Mouse (Mus musculus) limb, embryonic 14.5 days (tissue): ENCODE measurements around the gene Tm9sf1. TPM values are rescaled to one million over a fixed set of nuclear protein-coding genes. Genes with fewer than 3 reads are reported as not detected.

Experiments
- ATAC-seq: fragments of 200-750 bp; cut with Nextera tagmentation; 2 replicates; pipeline ENCODE4 v1.8.0; 2017; ENCODE audit warnings: low read depth, moderate number of reproducible peaks, moderate TSS enrichment; ENCODE audit not compliant: low FRiP score
- DNase-seq: peaks from one replicate; pipeline ENCODE4 v3.0.0-alpha.2; 2015; ENCODE audit warnings: low spot score
- H3K27ac ChIP-seq: fragments of 300-500 bp; sonication (generic); replicated peaks from 2 replicates; pipeline ENCODE4 v1.5.1; 2014; ENCODE audit warnings: low read depth, mild to moderate bottlenecking, low read length, moderate library complexity, mixed read lengths
- H3K27me3 ChIP-seq: fragments of 300-500 bp; sonication (generic); 2 replicates; pipeline ENCODE4 v1.6.1; 2014; ENCODE audit warnings: low read length, mixed read lengths; ENCODE audit not compliant: control insufficient read depth, insufficient read depth
- H3K36me3 ChIP-seq: fragments of 300-500 bp; sonication (generic); 2 replicates; pipeline ENCODE4 v1.6.1; 2014; ENCODE audit warnings: mild to moderate bottlenecking, low read length, moderate library complexity, mixed read lengths; ENCODE audit not compliant: control insufficient read depth, insufficient read depth
- H3K4me1 ChIP-seq: fragments of 300-500 bp; sonication (generic); 2 replicates; pipeline ENCODE4 v1.6.1; 2014; ENCODE audit warnings: antibody characterized with exemption, low read length, mixed read lengths; ENCODE audit not compliant: control insufficient read depth, insufficient read depth
- H3K4me2 ChIP-seq: fragments of 300-500 bp; sonication (generic); replicated peaks from 2 replicates; pipeline ENCODE4 v1.6.1; 2014; ENCODE audit warnings: low read depth, mild to moderate bottlenecking, low read length, moderate library complexity; ENCODE audit not compliant: severe bottlenecking
- H3K4me3 ChIP-seq: fragments of 300-500 bp; sonication (generic); replicated peaks from 2 replicates; pipeline ENCODE4 v1.5.1; 2014; ENCODE audit warnings: low read length
- H3K9ac ChIP-seq: fragments of 300-500 bp; sonication (generic); 2 replicates; pipeline ENCODE4 v1.6.1; 2014; ENCODE audit warnings: mild to moderate bottlenecking, low read depth, low read length, moderate library complexity; ENCODE audit not compliant: severe bottlenecking
- H3K9me3 ChIP-seq: fragments of 300-500 bp; sonication (generic); 2 replicates; pipeline ENCODE4 v1.6.1; 2016; ENCODE audit warnings: low read length; ENCODE audit not compliant: control insufficient read depth
- POLR2A ChIP-seq: fragments of 200-500 bp; IDR thresholded peaks from 2 replicates; pipeline ENCODE4 v1.8.0; 2012; ENCODE audit warnings: inconsistent platforms, mild to moderate bottlenecking, moderate library complexity, borderline replicate concordance; ENCODE audit not compliant: insufficient read depth, insufficient read length; ENCODE audit errors: extremely low read depth
- WGBS: fragments of 180-500 bp; shearing (Covaris S2); extraction: QIAGEN DNeasy Blood & Tissue Kit; methylation state at CpG from one replicate; pipeline ENCODE4 v1.1.7; 2014; 5-methylcytosine and 5-hydroxymethylcytosine counted together
- polyA plus RNA-seq, 2 experiments: library from polyadenylated mRNA; depleted of rRNA in 1 of 2; stranded (reverse) in 1 of 2; unstranded in 1 of 2; fragments of >200 nt; fragmentation: Nextera tagmentation in 1 of 2; extraction: Ambion mirVana in 1 of 2; gene quantifications; 2 replicates each; pipeline versions ENCODE4 v1.2.1 to v1.2.3; 2012 to 2014

Gene Tm9sf1
- polyA plus RNA-seq, 2 experiments: 92.3 to 111 TPM

- 94% methylated on average over 5 of the region's 5 CpGs for WGBS
- ATAC-seq (no peak), DNase-seq (no peak)
- H3K27ac ChIP-seq: no peak overlapping the region
- H3K4me2 ChIP-seq: no peak overlapping the region
- H3K9me3 ChIP-seq: no peaks in the 10 kb centered on the region
- no peak for TF ChIP-seq POLR2A
- H3K4me3 ChIP-seq: no peak overlapping the region
- H3K9ac ChIP-seq: no peak overlapping the region
- peaks cover 5% of the 10 kb centered on the region for H3K4me1 ChIP-seq
- H3K27me3 ChIP-seq: no peaks in the 10 kb centered on the region
- peaks cover 28% of the 10 kb centered on the region for H3K36me3 ChIP-seq
Observed at GRCm38 (mm10) chr14:55658011-55658410, 14.4 kb upstream of the Tm9sf1 start.

- H3K27ac ChIP-seq: no peak overlapping the region
- 86% methylated on average over 3 of the region's 3 CpGs for WGBS
- ATAC-seq (no peak), DNase-seq (no peak)
- H3K4me2 ChIP-seq: no peak overlapping the region
- H3K36me3 ChIP-seq: peaks cover 22% of the 10 kb centered on the region
- H3K4me1 ChIP-seq: peaks cover 5% of the 10 kb centered on the region
- no peaks in the 10 kb centered on the region for H3K27me3 ChIP-seq
- H3K9me3 ChIP-seq: no peaks in the 10 kb centered on the region
- H3K9ac ChIP-seq: no peak overlapping the region
- H3K4me3 ChIP-seq: no peak overlapping the region
- no peak for TF ChIP-seq POLR2A
Observed at GRCm38 (mm10) chr14:55656935-55657334, 13.3 kb upstream of the Tm9sf1 start.

- H3K4me2 ChIP-seq: no peak overlapping the region
- DNase-seq (no peak), ATAC-seq (no peak)
- H3K9ac ChIP-seq: no peak overlapping the region
- H3K9me3 ChIP-seq: no peaks in the 10 kb centered on the region
- no peaks in the 10 kb centered on the region for H3K27me3 ChIP-seq
- no peak for TF ChIP-seq POLR2A
- no peaks in the 10 kb centered on the region for H3K4me1 ChIP-seq
- H3K36me3 ChIP-seq: 0 out of 2 replicates have a peak, but pooled peaks cover under 1% of the 10 kb centered on the region
- 83% methylated on average over 7 of the region's 7 CpGs for WGBS
- no peak overlapping the region for H3K4me3 ChIP-seq
- H3K27ac ChIP-seq: no peak overlapping the region
Observed at GRCm38 (mm10) chr14:55651528-55651927, 7.9 kb upstream of the Tm9sf1 start.

- 100% methylated on average over 2 of the region's 2 CpGs for whole genome bisulfite sequencing
- H3K27me3 ChIP-seq: no peaks in the 10 kb centered on the region
- H3K4me1 ChIP-seq: 0 out of 2 replicates have a peak, but pooled peaks cover under 1% of the 10 kb centered on the region
- DNase-seq (no peak), ATAC-seq (no peak)
- no peak within 1 kb of the TSS for H3K4me2 ChIP-seq
- H3K9ac ChIP-seq: no peak within 1 kb of the TSS
- H3K27ac ChIP-seq: no peak within 1 kb of the TSS
- TF ChIP-seq POLR2A: no peak
- no peak within 1 kb of the TSS for H3K4me3 ChIP-seq
- 0 out of 2 replicates have a peak, but pooled peaks cover 8% of the 10 kb centered on the region for H3K36me3 ChIP-seq
- no peaks in the 10 kb centered on the region for H3K9me3 ChIP-seq
Observed at GRCm38 (mm10) chr14:55649884-55650283, 6.3 kb upstream of the Tm9sf1 start, which contains the start of gene Tssk4. Gene Tssk4 (plus strand): TSS chr14:55650184.

GRCm38 (mm10) chr14:55644261-55644888 is 769 bp upstream of the Tm9sf1 start:
- Histone ChIP-seq H3K4me1 (peaks cover 13% of the 10 kb centered on the region), H3K9ac (peak overlapping the region; percentile 91), H3K9me3 (no peaks in the 10 kb centered on the region), H3K27ac (no peak overlapping the region), H3K36me3 (peaks cover 29% of the 10 kb centered on the region), H3K4me2 (peak overlapping the region; percentile 81), H3K4me3 (peak overlapping the region; percentile 77), H3K27me3 (no peaks in the 10 kb centered on the region)
- TF ChIP-seq POLR2A: no peak
- DNase-seq (no peak), ATAC-seq (no peak)
- 33% methylated on average over 17 of the region's 17 CpGs for WGBS
